Mouse (Mus musculus) forebrain, embryonic 11.5 days (tissue): Measurements from ENCODE around the gene AC124502.3. TPM values are rescaled to one million over a fixed set of nuclear protein-coding genes. Genes with fewer than 3 reads are reported as not detected.
"Not testable (repeated sequence)": the region's sequence is repeated elsewhere in the genome, so short reads cannot be mapped to it uniquely, and the experiment has no call there.

Source experiments
- ATAC-seq: fragments of 200-750 bp; cut with Nextera tagmentation; replicated peaks from 2 replicates; pipeline ENCODE4 v1.8.0; 2017; ENCODE audit warnings: moderate TSS enrichment; ENCODE audit not compliant: low FRiP score
- DNase-seq: peaks from one replicate; pipeline ENCODE4 v3.0.0-alpha.2; 2017; ENCODE audit warnings: low spot score
- H3K27ac ChIP-seq: fragments of 300-500 bp; sonication (generic); 2 replicates; pipeline ENCODE4 v1.5.1; 2014; ENCODE audit warnings: low read depth, low read length
- H3K27me3 ChIP-seq: fragments of 300-500 bp; sonication (generic); 2 replicates; pipeline ENCODE4 v1.6.1; 2014; ENCODE audit warnings: mild to moderate bottlenecking, low read length, mixed read lengths; ENCODE audit not compliant: control insufficient read depth, insufficient read depth
- H3K36me3 ChIP-seq: fragments of 300-500 bp; sonication (generic); 2 replicates; pipeline ENCODE4 v1.6.1; 2014; ENCODE audit warnings: mild to moderate bottlenecking, low read length, moderate library complexity, mixed read lengths; ENCODE audit not compliant: control insufficient read depth, insufficient read depth
- H3K4me1 ChIP-seq: fragments of 300-500 bp; sonication (generic); replicated peaks from 2 replicates; pipeline ENCODE4 v1.6.1; 2014; ENCODE audit warnings: low read length, mixed read lengths; ENCODE audit not compliant: control insufficient read depth, insufficient read depth
- H3K4me2 ChIP-seq: fragments of 300-500 bp; sonication (generic); 2 replicates; pipeline ENCODE4 v1.6.1; 2014; ENCODE audit warnings: low read depth, mild to moderate bottlenecking, low read length, moderate library complexity, mixed read lengths; ENCODE audit not compliant: severe bottlenecking
- H3K4me3 ChIP-seq: fragments of 300-500 bp; sonication (generic); 2 replicates; pipeline ENCODE4 v1.5.1; 2014; ENCODE audit warnings: low read depth, low read length
- H3K9ac ChIP-seq: fragments of 300-500 bp; sonication (generic); 2 replicates; pipeline ENCODE4 v1.6.1; 2014; ENCODE audit warnings: low read length
- H3K9me3 ChIP-seq: fragments of 300-500 bp; sonication (generic); 2 replicates; pipeline ENCODE4 v1.6.1; 2016; ENCODE audit warnings: low read length, mixed read lengths; ENCODE audit not compliant: control insufficient read depth
- WGBS: fragments of 180-500 bp; shearing (Covaris S2); extraction: QIAGEN DNeasy Blood & Tissue Kit; methylation state at CpG from one replicate; pipeline ENCODE4 v1.1.7; 2014; 5-methylcytosine and 5-hydroxymethylcytosine counted together
- polyA plus RNA-seq: library from polyadenylated mRNA; unstranded; fragments of >200 nt; fragmentation: Nextera tagmentation; extraction: Ambion mirVana; gene quantifications from 2 replicates; pipeline ENCODE4 v1.2.1, GENCODE M21; 2014

The AC124502.3 gene
- polyA plus RNA-seq, 1 experiment from 2014 or later: 4.2 TPM

GRCm38 (mm10) chr19:5079279-5079678 is 40.6 kb downstream of the AC124502.3 start:
- WGBS: 95% methylated on average over 1 of the region's 1 CpGs
- DNase-seq (no peak), ATAC-seq (no peak)
- Histone ChIP-seq H3K27ac (no peak overlapping the region), H3K4me2 (no peak overlapping the region), H3K36me3 (no peaks in the 10 kb centered on the region), H3K4me3 (no peak overlapping the region), H3K9me3 (no peaks in the 10 kb centered on the region), H3K27me3 (peaks cover 28% of the 10 kb centered on the region), H3K4me1 (no peaks in the 10 kb centered on the region), H3K9ac (no peak overlapping the region)

DNA sequence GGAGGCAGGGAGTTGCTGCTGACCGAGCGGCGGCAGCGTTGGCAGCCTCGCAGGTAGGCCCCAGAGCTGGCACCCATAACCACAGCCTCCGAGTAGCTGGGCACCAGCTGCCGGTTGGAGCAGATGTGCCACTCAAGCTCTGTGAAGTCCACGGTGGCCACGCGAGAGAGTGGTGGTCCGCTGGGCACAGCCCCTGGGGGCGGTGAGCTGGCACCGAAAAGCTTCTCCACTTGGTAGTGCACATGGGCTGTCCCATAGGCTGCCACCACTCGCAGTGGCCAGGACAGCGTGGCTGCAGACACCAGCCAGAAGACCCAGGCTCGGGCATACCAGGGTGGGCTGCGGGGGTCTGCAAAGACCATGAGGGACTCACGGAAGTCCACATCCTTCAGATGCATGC is 43.3 kb downstream of the AC124502.3 start:
- Histone ChIP-seq H3K36me3 (no peaks in the 10 kb centered on the region), H3K9me3 (no peaks in the 10 kb centered on the region), H3K27me3 (peaks cover 49% of the 10 kb centered on the region), H3K4me3 (no peak overlapping the region), H3K4me1 (peaks cover 7% of the 10 kb centered on the region; the same call in 1 of the 2 replicates), H3K27ac (no peak overlapping the region), H3K4me2 (no peak overlapping the region), H3K9ac (no peak overlapping the region)
- 71% methylated on average over 18 of the region's 18 CpGs for WGBS
- DNase-seq (no peak), ATAC-seq (no peak)

- H3K4me2 ChIP-seq: no peak overlapping the region
- DNase-seq (no peak), ATAC-seq (no peak)
- peaks cover 49% of the 10 kb centered on the region for H3K27me3 ChIP-seq
- H3K9ac ChIP-seq: no peak overlapping the region
- H3K36me3 ChIP-seq: no peaks in the 10 kb centered on the region
- peaks cover 11% of the 10 kb centered on the region for H3K4me1 ChIP-seq
- no peak overlapping the region for H3K4me3 ChIP-seq
- 72% methylated on average over 24 of the region's 24 CpGs for WGBS
- no peaks in the 10 kb centered on the region for H3K9me3 ChIP-seq
- no peak overlapping the region for H3K27ac ChIP-seq
Observed at GRCm38 (mm10) chr19:5082596-5082995, 43.9 kb downstream of the AC124502.3 start.

DNA sequence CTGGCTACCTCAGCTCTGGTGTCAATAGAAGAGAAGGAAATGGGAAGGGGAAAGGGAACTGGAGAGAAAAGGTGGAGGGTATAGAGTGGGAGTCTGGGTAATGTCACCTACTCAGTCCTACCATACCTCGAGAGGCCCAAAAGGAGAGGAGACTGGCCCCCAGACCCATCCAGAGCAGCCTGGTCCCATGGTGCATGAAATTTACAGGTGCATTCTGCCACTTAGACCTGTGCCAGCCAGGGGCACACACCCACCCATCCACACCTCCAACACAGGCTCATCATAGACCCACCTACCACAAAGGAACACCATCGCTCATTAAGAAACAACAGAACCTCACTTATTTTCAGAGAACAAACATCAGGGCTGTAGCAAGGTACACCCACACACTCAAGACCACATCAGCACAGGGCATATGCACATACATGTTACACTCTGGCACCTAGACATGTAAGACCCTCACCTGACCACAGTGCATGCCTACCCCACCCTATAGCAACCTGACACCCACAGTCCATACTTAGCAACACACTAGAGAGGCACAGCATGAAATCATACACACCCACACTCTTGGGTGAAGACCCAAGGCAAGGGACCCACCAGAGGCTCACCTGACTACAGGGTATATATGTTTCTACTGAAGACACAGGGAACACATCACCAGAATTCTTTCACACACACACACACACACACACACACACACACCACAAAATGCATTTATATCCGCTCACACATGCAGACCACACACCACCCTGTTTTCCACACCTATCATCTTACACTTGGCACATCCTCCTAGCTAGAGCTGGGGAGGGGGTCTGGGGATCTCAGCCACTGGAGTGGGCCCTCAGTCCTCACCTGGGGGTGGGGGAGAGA is 45.5 kb downstream of the AC124502.3 start:
- Histone ChIP-seq H3K9me3 (no peaks in the 10 kb centered on the region), H3K4me3 (no peak overlapping the region), H3K36me3 (no peaks in the 10 kb centered on the region), H3K4me2 (no peak overlapping the region), H3K27ac (no peak overlapping the region), H3K27me3 (peaks cover 49% of the 10 kb centered on the region), H3K4me1 (peaks cover 16% of the 10 kb centered on the region), H3K9ac (no peak overlapping the region)
- WGBS: 73% methylated on average over 3 of the region's 3 CpGs
- ATAC-seq (no peak), DNase-seq (no peak)

DNA sequence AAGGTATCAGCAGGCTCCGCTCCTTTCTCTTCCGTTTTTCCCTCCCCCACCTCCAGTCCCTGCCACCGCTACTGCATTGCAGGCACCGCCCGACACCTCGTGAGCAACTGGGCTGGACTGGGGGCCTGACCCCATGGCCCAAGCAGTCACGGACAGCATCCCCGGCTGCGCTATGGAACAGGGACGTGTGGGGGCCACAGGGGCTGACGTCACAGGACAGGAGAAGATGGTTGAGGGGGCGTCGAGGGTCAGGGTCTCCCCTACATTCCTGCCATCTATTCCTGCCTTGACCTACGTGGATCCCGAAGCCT is 46.1 kb downstream of the AC124502.3 start:
- Histone ChIP-seq H3K27me3 (peaks cover 49% of the 10 kb centered on the region), H3K4me1 (peaks cover 18% of the 10 kb centered on the region), H3K36me3 (no peaks in the 10 kb centered on the region), H3K9me3 (no peaks in the 10 kb centered on the region), H3K4me2 (peak overlapping the region; percentile 86), H3K4me3 (peak overlapping the region; percentile 38), H3K9ac (no peak overlapping the region), H3K27ac (no peak overlapping the region)
- ATAC-seq (no peak), DNase-seq (no peak)
- WGBS: 4% methylated on average over 15 of the region's 15 CpGs

DNA sequence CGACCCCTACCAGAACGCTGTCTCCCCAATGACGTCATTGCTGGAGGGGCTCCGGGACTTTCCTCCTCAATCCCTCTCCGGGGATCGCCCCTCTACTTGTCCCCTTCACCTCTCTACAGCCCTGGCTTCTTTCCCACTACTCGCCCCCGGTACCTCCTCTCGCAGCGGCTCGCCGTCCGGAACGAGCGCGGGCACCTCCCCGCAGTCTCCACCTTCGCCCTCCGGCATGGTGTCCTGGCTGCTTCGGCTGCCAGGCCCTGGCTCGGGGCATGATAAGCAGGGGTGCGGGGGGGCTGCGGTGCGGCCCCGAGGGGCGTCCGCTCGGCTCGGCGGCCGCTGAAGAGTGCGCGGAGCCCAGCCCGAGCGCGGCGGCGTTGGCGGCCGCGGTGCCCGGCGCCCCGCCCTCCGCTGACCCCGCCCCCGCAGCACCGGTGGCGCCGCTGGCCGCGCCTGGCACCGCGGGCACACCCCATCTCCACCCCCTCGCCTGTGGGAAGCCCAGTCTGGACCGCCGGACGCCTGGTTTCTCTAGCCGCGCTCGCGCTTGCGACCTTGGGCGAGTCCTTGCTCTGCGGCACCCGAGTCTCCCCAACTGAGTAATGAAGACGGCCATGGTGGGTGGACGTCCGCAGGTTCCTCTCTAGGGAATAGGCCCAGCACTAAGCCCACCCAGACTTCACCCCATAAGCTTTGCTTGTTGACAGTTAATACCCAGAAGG is 46.6 kb downstream of the AC124502.3 start, which contains the start of gene Tmem151a:
Gene Tmem151a (minus strand): TSS at position 387 of the 719 bp plus-strand sequence.
- Histone ChIP-seq H3K4me2 (peak within 1 kb of the TSS; percentile 86), H3K27ac (no peak within 1 kb of the TSS), H3K4me1 (peaks cover 18% of the 10 kb centered on the region), H3K27me3 (peaks cover 49% of the 10 kb centered on the region), H3K9ac (peak within 1 kb of the TSS; percentile 29), H3K4me3 (peak within 1 kb of the TSS; percentile 38), H3K9me3 (no peaks in the 10 kb centered on the region), H3K36me3 (no peaks in the 10 kb centered on the region)
- DNase-seq (no peak), ATAC-seq (no peak)
- WGBS: under 1% methylated on average over 69 of the region's 69 CpGs

DNA sequence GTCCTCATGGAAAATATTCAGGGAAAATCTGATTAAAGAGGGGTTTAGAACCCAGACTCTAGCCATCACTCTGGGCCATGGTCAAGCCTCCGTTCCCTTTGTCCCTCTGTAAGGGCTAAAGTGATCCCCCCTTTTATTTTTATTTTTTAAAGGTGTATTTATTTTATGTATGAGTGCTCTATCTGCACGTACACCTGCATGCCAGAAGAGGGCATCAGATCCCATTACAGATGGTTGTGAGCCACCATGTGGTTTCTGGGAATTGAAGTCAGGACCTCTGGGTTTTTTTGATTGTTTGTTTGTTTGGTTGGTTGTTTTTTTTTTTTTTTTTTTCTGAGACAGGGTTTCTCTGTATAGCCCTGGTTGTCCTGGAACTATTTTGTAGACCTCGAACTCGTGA is 47.8 kb downstream of the AC124502.3 start:
- not testable (repeated sequence) for H3K27ac ChIP-seq, H3K9me3 ChIP-seq

GRCm38 (mm10) chr19:5087884-5088728 is 49.4 kb downstream of the AC124502.3 start, which contains the start of gene Yif1a:
Gene Yif1a (plus strand): TSS chr19:5088538.
- DNase-seq: peak; percentile 95
- Histone ChIP-seq H3K4me1 (peaks cover 20% of the 10 kb centered on the region), H3K36me3 (no peaks in the 10 kb centered on the region), H3K4me3 (peak within 1 kb of the TSS; percentile 82), H3K9me3 (no peaks in the 10 kb centered on the region), H3K27me3 (peaks cover 33% of the 10 kb centered on the region), H3K27ac (peak within 1 kb of the TSS; percentile 58; the same call in 1 of the 2 replicates), H3K4me2 (peak within 1 kb of the TSS; percentile 84), H3K9ac (peak within 1 kb of the TSS; percentile 69)
- under 1% methylated on average over 58 of the region's 58 CpGs for WGBS
- ATAC-seq: peak; percentile 90

More for the DNA sequence above, 47.8 kb downstream of the AC124502.3 start:
- Histone ChIP-seq H3K4me1 (peaks cover 18% of the 10 kb centered on the region), H3K27me3 (peaks cover 47% of the 10 kb centered on the region)
- 54% methylated on average over 4 of the region's 4 CpGs for whole genome bisulfite sequencing
- H3K4me2 ChIP-seq, H3K9ac ChIP-seq, H3K36me3 ChIP-seq, ATAC-seq, DNase-seq, H3K4me3 ChIP-seq: not testable (repeated sequence)
